Mouse (Mus musculus) erythroblast, embryonic 14.5 days (primary cell): ENCODE data around the gene Tmem131l.
"Not testable (repeated sequence)": the region's sequence is repeated elsewhere in the genome, so short reads cannot be mapped to it uniquely, and the experiment has no call there.

ENCODE experiments used
- GATA1 ChIP-seq: IDR thresholded peaks from 2 replicates; pipeline ENCODE4 v1.6.1; 2012; ENCODE audit warnings: low read length, inconsistent platforms, mixed read lengths
- TAL1 ChIP-seq: IDR thresholded peaks from 3 replicates; pipeline ENCODE4 v1.6.1; 2012; ENCODE audit warnings: low read length, inconsistent platforms, mixed read lengths

DNA sequence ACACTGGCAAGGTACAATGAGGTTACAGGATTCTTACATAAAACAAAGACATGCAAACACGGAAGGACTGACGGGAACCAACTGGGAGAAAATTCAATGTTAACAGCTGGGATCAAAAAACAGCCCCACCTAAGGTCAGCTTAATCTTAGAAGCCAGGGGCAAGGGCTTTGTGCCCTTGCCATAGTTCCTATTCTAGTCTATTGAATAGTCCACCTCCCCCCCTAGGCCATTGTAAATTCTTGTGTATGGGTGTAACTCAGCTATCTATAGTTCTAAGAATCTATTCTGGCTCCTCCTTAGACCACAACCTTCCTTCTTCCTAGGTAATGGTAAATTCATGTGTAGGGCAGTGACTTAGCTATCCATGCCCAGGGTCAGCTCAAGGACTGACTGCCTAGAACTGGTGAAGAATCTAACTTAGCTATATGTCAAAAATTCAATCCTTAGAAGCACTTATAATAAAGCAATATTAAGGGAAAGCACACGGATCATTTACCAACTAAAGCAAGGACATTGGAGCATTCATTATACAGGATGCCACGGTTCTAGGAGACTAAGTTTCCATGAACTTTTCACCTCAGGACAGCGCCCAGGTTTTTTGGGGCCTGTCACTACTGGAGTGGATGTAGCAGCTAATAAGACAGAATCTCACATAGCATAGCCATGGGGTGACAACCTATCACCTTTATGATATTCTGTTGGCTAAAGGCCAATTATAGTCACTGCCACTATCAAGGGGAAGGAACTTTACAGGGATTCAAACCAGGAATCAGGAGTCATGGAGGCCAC, 160.5 kb downstream of the Tmem131l start:
- TF ChIP-seq TAL1, GATA1: not testable (repeated sequence)
